Mouse (Mus musculus): ENCODE data around the gene Prima1.

The Prima1 gene

GRCm38 (mm10) chr12:103242083-103242581 is at the start of gene Prima1:
Gene Prima1 (minus strand): TSS chr12:103242150.
- DNase-seq (ENCODE audit: low read depth, low spot score) = no peak

GRCm38 (mm10) chr12:103287276-103287675 is 45.3 kb upstream of the Prima1 start:
- DNase-seq (ENCODE audit: low read depth, low spot score) = no peak

- DNase-seq (ENCODE audit: low read depth, low spot score) = no peak
Observed at GRCm38 (mm10) chr12:103283411-103283810, 41.5 kb upstream of the Prima1 start.

DNA sequence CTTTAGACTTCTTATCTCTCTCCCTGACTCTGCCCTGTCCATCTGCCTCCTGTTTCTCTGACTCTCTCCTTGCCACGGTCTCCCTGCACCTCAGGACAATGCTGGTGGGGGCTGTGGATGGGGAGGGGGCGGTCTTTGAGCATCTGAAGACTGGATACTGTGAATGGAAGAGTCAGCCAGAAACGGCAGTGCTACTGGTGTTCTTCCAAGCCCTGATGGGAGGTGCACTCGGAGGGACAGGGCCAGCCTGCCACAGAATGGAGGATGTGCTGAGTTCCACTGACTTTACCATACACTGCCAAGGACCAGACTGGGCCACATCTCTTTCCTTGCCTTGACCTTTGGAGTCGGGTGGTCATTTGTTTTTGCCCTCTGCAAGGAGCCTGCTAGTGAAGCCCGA is 41.0 kb upstream of the Prima1 start:
- DNase-seq (ENCODE audit: low read depth, low spot score) = no peak

GRCm38 (mm10) chr12:103281912-103282311 is 40.0 kb upstream of the Prima1 start:
- no peak for DNase-seq (ENCODE audit: low read depth, low spot score)

DNA sequence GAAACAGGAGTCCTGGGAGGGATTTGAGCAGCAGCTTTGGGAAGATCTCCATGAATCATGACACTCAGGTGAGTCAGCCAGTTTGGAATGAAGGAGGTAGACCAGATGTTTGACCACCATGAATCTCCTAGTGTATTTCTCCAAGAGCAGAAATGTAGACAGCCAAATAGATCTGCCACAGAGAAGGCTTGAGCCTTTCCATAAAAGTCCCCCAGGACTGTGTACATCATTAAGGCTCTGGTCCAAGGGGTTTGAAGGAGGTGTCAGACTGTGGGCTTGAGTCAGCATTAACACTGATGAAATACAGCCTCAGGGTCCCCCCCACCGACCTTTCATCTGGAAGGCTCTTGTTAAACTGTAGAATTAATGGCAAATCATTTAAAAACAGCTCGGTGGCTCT is 39.5 kb upstream of the Prima1 start:
- DNase-seq (ENCODE audit: low read depth, low spot score) = no peak

DNA sequence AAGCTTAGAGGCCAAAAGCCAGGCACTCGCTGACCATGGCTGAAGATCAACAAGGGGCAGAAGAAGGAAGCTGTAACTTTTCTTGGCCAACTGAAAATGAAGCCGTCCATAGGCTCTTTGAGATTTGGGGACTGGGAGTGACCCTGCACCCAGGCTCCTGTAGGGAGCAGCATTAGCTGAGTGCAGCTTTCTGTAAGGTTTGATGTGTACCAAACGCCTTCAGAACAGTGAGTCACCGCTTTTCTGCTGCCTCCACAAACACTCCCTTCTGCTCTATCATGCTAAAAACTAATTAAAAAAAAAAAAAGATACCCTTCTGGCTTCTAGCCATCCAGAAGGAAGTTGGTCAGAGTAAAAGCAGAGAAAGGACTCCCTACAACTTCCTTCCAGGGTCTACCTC is 34.5 kb upstream of the Prima1 start:
- no peak for DNase-seq (ENCODE audit: low read depth, low spot score)

DNA sequence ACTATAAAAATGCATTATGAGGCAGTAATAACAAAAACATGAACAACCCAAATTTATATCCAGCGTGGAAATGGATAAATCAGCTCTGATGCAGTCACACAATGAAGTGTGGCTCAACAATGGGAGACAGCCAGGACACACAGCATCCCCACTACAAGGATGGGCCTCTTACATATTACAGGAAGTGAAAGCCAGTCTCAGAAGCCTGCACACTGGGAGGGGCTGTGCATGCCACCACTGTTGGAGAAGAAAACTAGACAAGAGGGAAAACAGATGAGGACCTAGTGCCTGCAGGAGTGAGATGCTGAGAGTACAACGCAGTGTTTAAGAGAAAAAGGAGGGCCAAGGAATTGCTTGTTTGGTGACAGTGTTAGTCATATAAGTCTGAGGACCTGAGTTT is 31.8 kb upstream of the Prima1 start:
- DNase-seq (ENCODE audit: low read depth, low spot score) = peak; percentile 71

DNA sequence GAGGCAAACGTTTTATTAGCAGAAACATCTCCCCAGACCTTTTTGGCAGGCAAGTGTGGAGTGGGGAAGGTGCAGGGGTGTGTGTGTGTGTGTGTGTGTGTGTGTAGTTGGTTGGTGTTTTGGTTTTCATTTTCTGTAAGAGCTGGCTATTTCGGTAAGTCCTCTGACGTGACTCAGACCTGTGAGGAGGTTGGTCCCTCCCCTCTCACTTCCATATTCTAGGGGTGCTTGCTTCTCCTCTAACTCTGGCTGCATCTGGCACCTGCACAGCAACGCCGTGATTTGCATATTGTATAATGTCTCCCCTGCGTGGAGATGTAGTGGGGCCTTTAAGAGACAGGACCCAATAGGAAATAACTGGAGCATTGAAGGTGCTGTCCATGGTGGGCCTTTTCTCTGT is 31.1 kb upstream of the Prima1 start:
- peak; percentile 91 for DNase-seq (ENCODE audit: low read depth, low spot score)

DNA sequence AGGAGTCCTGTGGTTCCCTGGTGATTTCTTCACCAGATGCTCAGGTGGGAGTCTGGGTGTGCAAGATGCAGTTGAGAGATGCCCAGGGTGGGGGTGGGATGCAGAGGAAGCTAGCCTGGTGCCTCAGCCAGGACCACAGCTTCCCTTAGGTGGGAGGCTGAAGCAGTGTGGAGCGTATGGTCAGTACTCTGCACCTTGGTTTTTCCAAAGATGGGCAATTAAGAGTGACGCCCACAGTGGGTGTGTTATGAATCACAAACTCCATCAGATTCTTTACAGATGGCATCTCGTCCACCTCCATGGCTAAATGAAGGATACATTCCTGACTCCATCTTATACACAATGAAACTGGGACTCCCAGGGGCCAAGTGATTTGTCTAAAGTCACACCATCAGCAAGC is 30.2 kb upstream of the Prima1 start:
- no peak for DNase-seq (ENCODE audit: low read depth, low spot score)

GRCm38 (mm10) chr12:103266605-103267004 is 24.7 kb upstream of the Prima1 start:
- DNase-seq (ENCODE audit: low read depth, low spot score) = no peak

- peak; percentile 44 for DNase-seq (ENCODE audit: low read depth, low spot score)
Observed at GRCm38 (mm10) chr12:103262017-103262865, 20.3 kb upstream of the Prima1 start.

DNA sequence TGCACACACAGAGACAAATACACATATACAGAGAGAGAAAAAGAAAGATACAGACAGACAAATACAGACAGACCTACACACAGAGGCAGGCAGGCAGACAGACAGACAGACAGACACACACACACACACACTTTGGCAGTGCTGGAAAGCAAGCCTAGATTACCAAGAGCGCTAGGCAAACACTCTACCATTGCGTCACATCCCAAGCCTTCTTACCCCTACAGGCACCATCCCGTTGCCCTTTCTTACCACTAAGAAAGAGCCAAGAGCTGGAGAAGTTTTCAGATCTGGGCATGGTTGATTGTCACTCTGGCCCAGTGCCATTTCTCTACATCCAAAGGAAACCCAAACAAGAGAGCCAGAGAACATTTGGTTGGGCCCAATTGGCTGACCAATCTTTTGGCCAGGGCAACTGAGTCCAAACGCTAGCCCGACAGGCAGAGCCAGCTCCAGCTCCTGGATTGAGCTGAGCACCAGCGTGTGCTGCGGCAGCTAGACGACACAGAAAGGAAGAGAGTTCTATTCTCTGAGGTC is 11.0 kb upstream of the Prima1 start:
- no peak for DNase-seq (ENCODE audit: low read depth, low spot score)

GRCm38 (mm10) chr12:103251151-103251550 is 9.2 kb upstream of the Prima1 start:
- no peak for DNase-seq (ENCODE audit: low read depth, low spot score)

DNA sequence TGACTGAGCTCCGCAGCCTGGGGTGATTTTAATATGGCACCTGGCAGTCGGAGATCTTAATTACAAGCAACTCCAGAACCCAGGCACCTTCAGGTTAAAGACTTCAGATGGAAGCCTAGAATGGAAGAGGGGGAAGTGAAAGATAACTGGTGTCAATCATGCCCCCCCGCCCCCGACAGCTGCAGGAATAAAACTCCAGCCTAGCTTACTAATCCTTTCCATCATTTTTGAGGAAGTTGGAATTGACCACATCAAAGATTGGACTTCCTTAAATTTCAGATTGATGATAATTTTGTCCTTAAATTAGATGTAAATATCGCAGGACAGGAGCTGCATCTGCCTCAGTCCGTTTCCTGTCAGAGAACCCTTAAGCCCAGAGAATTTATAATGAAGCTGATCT is 8.4 kb upstream of the Prima1 start:
- peak; percentile 10 for DNase-seq (ENCODE audit: low read depth, low spot score)

GRCm38 (mm10) chr12:103243041-103243440 is 1.1 kb upstream of the Prima1 start:
- DNase-seq (ENCODE audit: low read depth, low spot score) = no peak

- no peak for DNase-seq (ENCODE audit: low read depth, low spot score)
Observed at GRCm38 (mm10) chr12:103242591-103243025, 658 bp upstream of the Prima1 start.

DNA sequence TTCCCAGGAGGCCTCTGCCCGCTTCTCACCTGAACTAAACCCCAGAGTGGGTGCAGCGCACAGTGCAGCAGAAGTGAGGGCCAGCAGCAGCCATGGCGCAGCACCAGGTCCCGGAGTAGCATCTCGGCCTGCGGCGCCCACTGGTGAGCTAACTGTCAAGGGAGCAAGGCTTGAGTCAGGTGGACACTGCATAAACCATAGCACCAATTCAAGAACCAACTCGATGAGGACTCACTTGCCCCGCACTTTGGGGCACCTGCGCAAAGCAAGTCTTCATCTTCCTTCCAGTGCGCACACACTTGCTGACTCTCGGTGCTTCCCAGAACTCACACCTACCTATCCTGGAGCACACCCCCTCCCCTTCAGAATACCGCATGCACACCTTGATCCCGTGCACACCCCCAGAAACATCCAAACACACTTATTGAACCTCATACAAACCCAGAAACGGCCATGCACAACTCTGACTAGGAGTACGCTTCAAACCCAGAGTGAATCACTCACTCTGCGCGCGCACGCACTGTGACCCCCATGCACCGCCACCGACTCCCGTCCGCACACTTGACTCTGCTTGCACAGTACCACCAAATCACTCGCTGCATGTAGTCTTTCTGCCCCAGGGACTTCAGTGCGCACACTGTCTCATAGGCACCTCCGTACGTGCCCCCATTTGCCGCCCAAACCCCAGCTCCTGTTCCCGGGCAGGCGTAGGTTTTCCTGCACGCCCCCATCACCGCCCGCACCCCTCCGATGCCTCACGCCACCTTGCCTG is 453 bp downstream of the Prima1 start:
- DNase-seq (ENCODE audit: low read depth, low spot score) = no peak

DNA sequence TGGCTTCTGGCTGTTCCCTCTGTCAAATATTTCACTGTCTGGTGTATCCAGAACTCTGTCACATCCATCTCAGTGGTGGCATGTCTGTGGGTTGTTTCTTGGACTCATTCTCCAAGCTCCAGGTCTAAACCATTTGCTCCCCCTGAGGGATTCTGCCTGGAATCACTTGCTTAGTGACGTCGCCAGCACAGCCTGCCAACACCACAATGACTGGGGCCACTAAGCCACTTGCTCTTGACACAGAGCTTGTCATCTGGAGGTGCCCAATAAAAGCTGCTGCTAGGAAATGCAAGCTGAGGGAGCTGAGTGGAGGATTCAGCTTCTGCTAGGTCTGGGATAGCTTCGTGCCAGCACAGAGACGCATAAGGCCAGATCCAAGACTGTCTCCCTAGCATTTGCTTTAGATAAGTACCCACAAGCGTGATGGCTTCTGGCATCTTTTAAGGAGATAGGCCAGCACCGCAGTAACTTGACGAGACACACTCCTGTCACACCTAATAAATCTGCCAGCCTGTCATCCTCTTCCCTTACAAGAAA is 3.0 kb downstream of the Prima1 start:
- DNase-seq (ENCODE audit: low read depth, low spot score) = no peak

DNA sequence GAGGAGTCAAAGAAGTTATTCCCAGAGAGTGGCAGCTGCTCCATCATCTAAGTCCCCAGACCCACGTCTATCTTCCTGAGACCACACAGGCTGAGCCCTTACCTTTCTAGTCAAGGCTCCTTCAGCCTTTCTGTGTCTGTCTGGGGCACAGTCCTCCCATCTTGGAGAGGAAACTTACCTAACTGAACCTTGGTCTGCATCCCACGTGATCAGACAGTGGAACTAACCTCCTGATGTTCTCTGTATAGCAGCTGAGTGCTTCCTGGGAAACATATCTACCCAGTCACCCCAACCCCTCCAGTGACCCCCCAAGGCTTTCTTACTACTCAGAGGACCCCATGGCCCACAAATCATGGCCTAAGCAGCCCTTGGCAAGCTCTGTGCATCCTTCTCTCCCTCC is 6.1 kb downstream of the Prima1 start:
- DNase-seq (ENCODE audit: low read depth, low spot score) = no peak

- DNase-seq (ENCODE audit: low read depth, low spot score) = no peak
Observed at GRCm38 (mm10) chr12:103235251-103235650, 6.7 kb downstream of the Prima1 start.

DNA sequence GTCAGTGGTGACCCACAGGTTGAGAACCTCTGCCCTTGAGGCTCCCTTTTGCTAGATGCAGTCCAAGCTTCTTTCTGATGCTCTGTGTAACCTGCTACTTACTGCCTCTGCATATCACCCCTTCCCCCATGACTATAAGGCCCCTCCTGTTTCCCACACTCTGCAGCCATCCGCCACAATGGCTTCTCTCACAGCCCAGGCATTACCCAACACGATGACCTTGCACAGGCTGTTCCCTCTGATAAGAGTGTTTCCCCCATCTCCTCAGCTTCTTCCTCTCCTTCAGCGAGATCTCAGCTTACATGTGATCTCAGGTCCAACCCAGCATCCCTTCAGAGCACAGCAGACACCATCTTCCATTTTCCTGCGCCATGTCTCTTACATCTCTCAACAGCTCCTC is 12.9 kb downstream of the Prima1 start:
- no peak for DNase-seq (ENCODE audit: low read depth, low spot score)
